Mouse (Mus musculus) ES-E14 (cell line): Measurements from ENCODE around the gene Acadvl. TPM values are rescaled to one million over a fixed set of nuclear protein-coding genes. Genes with fewer than 3 reads are reported as not detected.

Experiments used
- DNase-seq: peaks from one replicate; pipeline ENCODE4 v3.0.0-alpha.2; 2013; ENCODE audit warnings: low read depth, low spot score
- H3K27ac ChIP-seq: 2 replicates; pipeline ENCODE4 v1.5.1; 2012; ENCODE audit warnings: low read depth, mild to moderate bottlenecking, low read length, moderate library complexity, mixed read lengths; ENCODE audit not compliant: poor library complexity, insufficient read depth, severe bottlenecking
- H3K36me3 ChIP-seq: 2 replicates; pipeline ENCODE4 v1.6.1; 2012; ENCODE audit warnings: mild to moderate bottlenecking, low read length, moderate library complexity, mixed read lengths; ENCODE audit not compliant: control insufficient read depth, poor library complexity, insufficient read depth, severe bottlenecking
- H3K4me1 ChIP-seq, 2 experiments: fragments of 150-350 bp in 1 of 2; sonication (generic) in 1 of 2; 2 replicates each; pipeline ENCODE4 v1.6.1; 2012; ENCODE audit warnings: low read length in 2 of 2, mild to moderate bottlenecking in 1 of 2, mixed read lengths in 1 of 2; ENCODE audit not compliant: control insufficient read depth in 2 of 2, insufficient read depth in 2 of 2, poor library complexity in 1 of 2
- H3K4me3 ChIP-seq, 2 experiments: fragments of 150-350 bp in 1 of 2; sonication (generic) in 1 of 2; 2 replicates each; pipeline ENCODE4 v1.5.1; 2012; ENCODE audit warnings: low read length in 2 of 2, low read depth in 1 of 2, mild to moderate bottlenecking in 1 of 2, mixed read lengths in 1 of 2; ENCODE audit not compliant: insufficient read depth in 1 of 2, poor library complexity in 1 of 2, severe bottlenecking in 1 of 2
- H3K9ac ChIP-seq: 2 replicates; pipeline ENCODE4 v1.6.1; 2012; ENCODE audit warnings: low read depth, mild to moderate bottlenecking, low read length, mixed read lengths; ENCODE audit not compliant: poor library complexity, insufficient read depth, severe bottlenecking
- H3K9me3 ChIP-seq: fragments of 150-350 bp; sonication (generic); 2 replicates; pipeline ENCODE4 v1.6.1; 2012; ENCODE audit warnings: low read depth, mild to moderate bottlenecking, low read length; ENCODE audit not compliant: control insufficient read depth, insufficient read depth
- CHD2 ChIP-seq: IDR thresholded peaks from 2 replicates; pipeline ENCODE4 v1.6.1; 2014; ENCODE audit warnings: mild to moderate bottlenecking, low read depth, low read length, inconsistent platforms
- HCFC1 ChIP-seq: IDR thresholded peaks from 2 replicates; pipeline ENCODE4 v1.6.1; 2012; ENCODE audit warnings: low read length, inconsistent platforms, borderline replicate concordance; ENCODE audit not compliant: insufficient read depth
- MAFK ChIP-seq: IDR thresholded peaks from 2 replicates; pipeline ENCODE4 v1.6.1; 2014; ENCODE audit warnings: mild to moderate bottlenecking, low read depth, low read length, inconsistent platforms; ENCODE audit not compliant: insufficient read depth
- ZC3H11A ChIP-seq: IDR thresholded peaks from 2 replicates; pipeline ENCODE4 v1.6.1; 2012; ENCODE audit warnings: low read depth, mild to moderate bottlenecking, inconsistent platforms, low read length, borderline replicate concordance
- ZNF384 ChIP-seq: IDR thresholded peaks from 2 replicates; pipeline ENCODE4 v1.6.1; 2012; ENCODE audit warnings: low read depth, low read length, inconsistent platforms
- in situ Hi-C, 2 experiments: fragments of 600-800 bp; cut with MboI; formaldehyde crosslinking; loops; one replicate each; pipeline ENCODE4 v1.15.1; 2025; ENCODE audit warnings: low sequenced_read_pairs in 2 of 2, inconsistent platforms in 1 of 2; ENCODE audit not compliant: unreplicated experiment in 2 of 2
- total RNA-seq: library from RNA; depleted of rRNA; stranded (reverse); fragments of 300-350 nt; gene quantifications from 2 replicates; pipeline ENCODE4 v1.2.3, GENCODE M21; 2012

Acadvl gene
- total RNA-seq, 1 experiment, result 48.7 TPM

- DNase-seq, result no peak
- H3K9me3 ChIP-seq, result no peaks in the 10 kb centered on the region
- no peak overlapping the region for H3K27ac ChIP-seq
- H3K36me3 ChIP-seq, result peaks cover 16% of the 10 kb centered on the region
- in situ Hi-C loops, result no loop called here
- no peak overlapping the region for H3K9ac ChIP-seq
- H3K4me1 ChIP-seq, result peaks cover 0 to 2% of the 10 kb centered on the region in 2 experiments; a peak in 1 of 4 replicates
- H3K4me3 ChIP-seq, result no peak overlapping the region
- no peak for TF ChIP-seq HCFC1
- no peak for TF ChIP-seq CHD2
- TF ChIP-seq MAFK, result no peak
- TF ChIP-seq ZC3H11A, result no peak
- TF ChIP-seq ZNF384, result no peak
Measured at GRCm38 (mm10) chr11:69984431-69984830, 30.8 kb downstream of the Acadvl start.

GRCm38 (mm10) chr11:69983377-69983776 is 31.8 kb downstream of the Acadvl start:
- in situ Hi-C loops, result no loop called here
- Histone ChIP-seq H3K36me3 (peaks cover 16% of the 10 kb centered on the region), H3K9me3 (no peaks in the 10 kb centered on the region), H3K9ac (no peak overlapping the region), H3K4me1 (peaks cover 0 to 2% of the 10 kb centered on the region in 2 experiments; a peak in 1 of 4 replicates), H3K4me3 (no peak overlapping the region), H3K27ac (no peak overlapping the region)
- TF ChIP-seq CHD2, result no peak
- DNase-seq, result no peak

GRCm38 (mm10) chr11:69982877-69983276 is 32.3 kb downstream of the Acadvl start:
- H3K4me3 ChIP-seq, result no peak overlapping the region
- H3K4me1 ChIP-seq, result peaks cover 0 to 2% of the 10 kb centered on the region in 2 experiments; a peak in 1 of 4 replicates
- H3K27ac ChIP-seq, result no peak overlapping the region
- no peak overlapping the region for H3K9ac ChIP-seq
- in situ Hi-C loops, result no loop called here
- no peaks in the 10 kb centered on the region for H3K9me3 ChIP-seq
- peaks cover 16% of the 10 kb centered on the region for H3K36me3 ChIP-seq
- TF ChIP-seq MAFK (no peak), HCFC1 (no peak), ZC3H11A (no peak), CHD2 (no peak), ZNF384 (no peak)
- DNase-seq, result no peak

GRCm38 (mm10) chr11:69982225-69982624 is 33.0 kb downstream of the Acadvl start, which contains the start of gene Elp5:
Elp5 (minus strand) TSS chr11:69982517.
- H3K9ac ChIP-seq, result peak within 1 kb of the TSS; percentile 91
- no peaks in the 10 kb centered on the region for H3K9me3 ChIP-seq
- H3K4me1 ChIP-seq, result peaks cover 0 to 2% of the 10 kb centered on the region in 2 experiments; a peak in 1 of 4 replicates
- H3K4me3 ChIP-seq, result peak within 1 kb of the TSS; percentile 91 to 96
- peak within 1 kb of the TSS; percentile 99 for H3K27ac ChIP-seq
- TF ChIP-seq CHD2 (no peak), HCFC1 (no peak), ZNF384 (no peak), MAFK (no peak), ZC3H11A (no peak)
- no peak for DNase-seq
- peaks cover 20% of the 10 kb centered on the region for H3K36me3 ChIP-seq
- in situ Hi-C loops, result no loop called here
